Mouse (Mus musculus) left cerebral cortex, postnatal 10 days (tissue): ENCODE results near the gene Abcc4. TPM values are rescaled to one million over a fixed set of nuclear protein-coding genes. Genes with fewer than 3 reads are reported as not detected.

Experiments
- DNase-seq, 2 experiments: peaks; one replicate each; pipeline ENCODE4 v3.0.0; 2021 to 2022; ENCODE audit warnings: low spot score in 2 of 2, mixed read lengths in 1 of 2; ENCODE audit errors: extremely low spot score in 1 of 2
- intact Hi-C: fragments of 180-260 bp; cut with DNase I; formaldehyde crosslinking; loops from one replicate; pipeline ENCODE4 v1.15.1; 2025
- total RNA-seq, 2 experiments: library from RNA; stranded (reverse); gene quantifications; 2 replicates each; pipeline ENCODE4 v1.2.3; 2021

Abcc4 gene
- total RNA-seq, 2 experiments from 2014 or later, result 4.8 to 6.4 TPM

DNA sequence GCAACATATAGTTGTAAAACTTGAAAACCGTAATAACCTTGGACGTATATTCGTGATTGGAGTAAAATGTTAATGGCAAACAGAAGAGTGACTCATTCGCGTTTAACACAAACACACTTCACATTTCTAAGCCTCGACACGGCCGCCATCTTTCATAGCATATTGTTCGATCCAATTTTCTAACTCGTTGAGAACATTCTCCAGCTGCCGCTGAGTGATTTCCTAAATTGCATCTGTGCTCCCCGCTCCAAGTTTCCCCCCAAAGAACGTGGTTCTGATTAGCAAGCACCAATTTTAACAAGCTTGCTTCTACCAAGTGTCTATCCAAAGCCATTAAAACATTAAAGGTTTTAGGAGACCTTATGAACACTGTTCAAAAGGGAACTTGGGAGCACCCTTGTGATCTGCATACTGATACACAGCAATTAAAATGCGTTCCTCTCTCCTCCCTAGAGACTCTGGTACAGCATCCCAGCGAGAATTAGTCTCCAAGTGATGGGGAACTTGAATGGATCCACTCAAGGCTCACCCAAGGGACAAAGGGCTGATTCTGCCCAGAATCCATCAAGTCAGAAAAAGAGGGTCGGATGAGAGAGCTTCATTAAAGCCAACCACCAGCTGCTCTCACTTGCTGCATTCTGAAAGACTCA, 97.1 kb downstream of the Abcc4 start:
- DNase-seq, result peak; percentile 22 to 26

DNA sequence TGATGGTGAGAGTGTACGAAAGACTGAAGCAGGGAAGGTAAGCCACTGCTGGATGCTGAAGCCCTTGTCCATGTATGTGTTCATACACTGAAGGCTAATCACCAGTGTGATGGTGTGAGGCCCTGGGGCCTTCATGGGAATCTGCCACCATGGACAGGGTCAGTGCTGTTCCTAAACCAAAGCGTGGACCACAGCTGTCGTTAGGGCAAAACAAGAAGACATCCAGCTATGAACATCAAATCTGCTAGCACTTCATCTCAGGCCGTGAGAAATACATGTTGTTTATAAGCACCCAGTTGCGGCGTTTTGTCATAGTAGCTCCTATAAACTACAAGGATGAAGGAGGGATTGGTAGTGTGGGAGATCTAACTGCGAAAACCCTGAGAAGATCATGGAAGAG, 97.7 kb downstream of the Abcc4 start:
- DNase-seq, result peak in 1 of 2 experiments; percentile 8
- intact Hi-C loops, result no loop called here

More for the DNA sequence above, 97.1 kb downstream of the Abcc4 start:
- intact Hi-C loops, result no loop called here

DNA sequence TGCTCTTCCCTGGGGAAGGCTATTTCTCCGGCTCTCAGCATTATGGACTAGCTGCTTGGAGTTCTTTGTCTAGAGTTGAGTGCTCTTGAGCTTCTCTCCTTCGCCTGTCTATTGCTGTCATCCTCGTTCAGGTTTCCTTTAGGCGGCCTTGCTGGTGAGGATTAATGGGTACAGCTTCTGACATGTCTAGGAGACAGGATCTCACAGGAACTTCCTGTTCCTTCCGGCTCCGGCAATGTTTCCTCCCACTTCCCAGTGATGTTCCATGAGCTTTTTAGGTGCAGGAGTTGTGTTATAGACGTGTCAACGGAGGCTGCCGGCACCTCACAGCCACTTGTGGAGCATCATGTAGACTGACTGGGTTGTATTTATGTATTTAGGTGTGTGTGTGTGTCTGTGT, 99.5 kb downstream of the Abcc4 start:
- intact Hi-C loops, result no loop called here
- no peak for DNase-seq

DNA sequence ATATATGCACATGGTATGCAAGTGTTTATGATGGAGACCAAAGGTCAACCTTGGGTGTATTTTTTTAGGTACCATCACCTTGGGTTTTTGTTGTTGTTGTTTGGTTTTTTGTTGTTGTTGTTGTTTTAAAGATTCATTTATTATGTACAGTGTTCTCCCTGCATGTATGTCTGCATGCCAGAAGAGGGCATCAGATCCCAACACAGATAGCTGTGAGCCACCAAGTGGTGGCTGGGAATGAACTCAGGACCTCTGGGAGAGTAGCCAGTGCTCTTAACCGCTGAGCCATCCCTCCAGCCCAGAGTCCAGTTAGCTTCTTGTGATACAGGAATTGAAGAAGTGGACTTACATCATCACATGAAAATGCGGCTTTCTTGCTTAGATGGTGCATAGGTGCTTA, 101.1 kb downstream of the Abcc4 start:
- intact Hi-C loops, result no loop called here
- no peak for DNase-seq

DNA sequence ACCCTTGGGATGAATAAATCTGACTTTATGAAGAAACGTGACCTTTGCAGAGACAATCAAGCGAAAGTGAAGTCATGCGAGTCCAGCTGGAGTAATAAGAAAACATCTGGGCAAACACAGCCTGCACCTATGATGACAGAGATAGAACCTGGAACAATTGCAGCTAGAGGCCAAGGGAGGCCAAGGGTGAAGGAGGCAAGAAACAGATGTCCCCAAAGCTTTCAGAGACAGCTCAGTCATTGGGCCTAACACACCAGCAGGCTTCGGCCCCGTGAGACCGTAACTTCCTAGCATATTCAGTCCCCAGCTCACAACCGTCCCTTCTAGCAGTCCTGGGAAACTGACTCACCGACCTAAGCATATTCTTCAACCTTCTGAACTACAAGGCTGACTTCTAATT, 104.0 kb downstream of the Abcc4 start:
- DNase-seq, result no peak

DNA sequence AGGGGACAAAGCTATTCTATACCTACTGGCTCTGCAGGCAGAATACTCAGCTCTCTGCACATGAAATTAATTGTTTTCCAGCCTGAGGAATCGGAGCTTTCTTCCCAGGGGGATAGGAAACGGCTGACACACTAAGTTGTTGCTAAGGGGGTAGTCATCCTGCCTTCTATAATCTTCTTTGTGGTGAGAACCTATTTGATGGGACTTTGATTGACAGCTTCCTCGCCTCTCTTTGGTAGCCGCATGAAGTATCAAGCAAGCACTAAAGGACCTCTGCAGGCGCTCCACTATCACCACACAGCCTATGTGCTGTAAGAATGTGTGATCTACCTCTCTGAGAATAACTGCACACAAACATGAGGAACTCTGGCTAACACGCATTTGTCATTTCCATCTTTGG, 105.3 kb downstream of the Abcc4 start:
- intact Hi-C loops, result no loop called here
- no peak for DNase-seq

More for the DNA sequence above, 104.0 kb downstream of the Abcc4 start:
- intact Hi-C loops, result no loop called here

DNA sequence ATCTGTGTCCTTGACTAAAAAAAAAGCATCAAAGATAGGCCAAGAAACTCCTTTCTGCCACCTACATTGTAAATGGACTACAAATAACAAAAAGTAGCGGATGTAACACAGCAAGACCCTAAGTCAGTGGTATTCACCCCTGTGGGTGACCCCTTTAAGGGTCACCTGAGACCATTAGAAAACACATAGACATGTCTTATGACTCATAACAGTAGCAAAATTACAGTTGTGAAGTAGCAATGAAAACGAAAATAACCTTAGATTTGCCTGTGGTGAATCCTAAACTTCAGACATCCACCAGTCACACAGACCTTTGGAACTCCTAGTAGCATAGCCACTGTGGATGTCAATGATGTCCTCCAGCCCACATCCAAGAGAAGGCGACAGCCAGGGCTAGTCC, 107.3 kb downstream of the Abcc4 start:
- DNase-seq, result no peak
- intact Hi-C loops, result loop anchor here (10.0 kb wide), 2 partner anchors 394 to 424 kb away; no protein-coding TSS in a partner anchor

DNA sequence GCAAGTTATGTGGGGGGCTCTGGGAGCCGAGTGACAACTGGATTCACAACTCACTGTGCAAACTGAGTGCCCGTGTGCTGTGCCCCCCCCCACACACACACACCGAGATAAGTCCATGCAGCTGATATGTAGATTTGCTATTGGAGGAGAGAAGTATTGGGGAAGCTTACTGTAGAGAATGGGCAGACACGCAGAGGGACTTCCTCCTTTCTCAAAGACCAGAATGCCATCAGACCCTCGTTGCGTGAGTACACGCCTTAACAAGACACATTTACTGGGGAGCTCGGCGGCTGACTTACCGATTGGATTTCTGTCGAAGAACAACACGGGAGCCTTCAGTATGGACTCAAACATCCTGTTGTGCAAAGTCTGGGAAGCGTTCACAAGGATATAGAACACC, 111.6 kb downstream of the Abcc4 start:
- intact Hi-C loops, result loop anchor here (5.0 to 10.0 kb wide), 3 partner anchors 357 to 420 kb away; partner anchors contain the start of gene Sox21
- DNase-seq, result no peak

DNA sequence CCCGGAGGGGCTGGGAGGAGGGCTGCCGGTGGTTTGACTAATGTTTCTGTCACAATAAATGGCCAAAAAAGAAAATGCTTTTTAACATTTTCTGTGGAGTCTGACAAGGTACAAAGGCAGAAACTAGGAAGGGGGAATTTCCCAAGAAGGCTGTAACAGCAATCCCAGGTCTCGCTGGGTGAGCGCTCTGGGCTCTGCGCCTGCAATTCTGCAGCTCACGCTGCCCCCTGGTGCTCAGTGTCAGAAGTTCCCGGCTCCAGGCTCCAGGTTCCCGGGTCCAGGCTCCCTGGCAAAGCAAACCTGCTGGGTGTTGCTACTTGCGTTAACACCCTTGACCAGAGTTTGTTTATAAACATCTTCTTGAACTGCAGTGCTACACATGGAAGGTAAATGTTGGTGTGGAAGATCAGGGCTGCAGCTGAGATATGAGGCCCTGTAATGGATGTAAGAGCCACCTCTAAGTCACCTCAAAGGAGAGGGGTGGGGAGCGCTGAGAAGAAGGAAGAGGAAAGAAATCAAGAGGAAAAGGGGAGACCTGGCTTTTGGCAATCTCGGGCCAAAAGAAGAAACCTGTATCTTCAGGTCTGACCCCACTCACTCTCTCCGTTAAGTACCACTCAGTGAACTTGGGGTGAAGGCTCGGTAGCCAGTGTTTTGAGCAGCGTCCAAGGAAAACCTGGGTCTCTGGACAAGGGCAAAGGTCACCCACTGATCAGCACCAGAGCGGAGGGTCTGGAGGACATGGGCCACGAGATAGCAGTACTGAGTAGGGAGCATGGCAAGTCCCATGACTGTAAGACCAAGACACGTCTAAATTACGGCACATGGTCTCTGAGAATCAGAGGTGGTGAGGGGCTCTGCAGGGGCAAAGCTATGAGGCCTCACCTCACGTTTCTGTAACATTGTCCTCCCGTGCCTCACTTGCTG, 114.3 kb downstream of the Abcc4 start:
- peak; percentile 63 to 85 for DNase-seq
- intact Hi-C loops, result loop anchor here (5.0 to 10.0 kb wide), 3 partner anchors 354 to 417 kb away; partner anchors contain the start of gene Sox21

DNA sequence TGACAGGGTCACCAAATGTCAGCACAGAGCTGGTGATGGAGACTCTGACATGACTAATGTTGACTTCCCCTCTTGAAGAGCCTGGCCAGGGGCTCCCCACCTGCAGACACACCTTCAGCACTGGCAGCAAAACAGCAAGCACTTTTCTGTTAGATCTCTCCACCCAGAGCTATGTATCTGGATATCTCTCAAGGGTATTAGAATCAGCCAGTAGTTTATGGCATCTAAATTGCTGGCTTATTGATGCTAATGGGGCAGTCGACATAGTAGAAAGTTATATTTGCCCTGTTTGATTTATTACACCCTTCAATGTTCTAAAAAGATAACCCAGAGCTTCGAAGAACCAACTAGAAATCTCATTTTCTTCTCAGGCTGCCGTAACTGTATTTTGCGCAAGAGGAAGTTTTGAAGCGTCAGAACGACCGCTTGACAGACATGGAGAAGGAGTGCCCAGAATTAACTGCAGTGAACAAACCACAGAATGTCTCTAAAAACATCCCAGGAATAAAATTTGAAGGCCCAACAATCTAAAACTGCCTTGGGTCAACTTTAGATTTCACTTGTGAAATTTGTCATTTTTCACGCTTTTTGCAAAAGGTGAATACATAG, 123.6 kb downstream of the Abcc4 start:
- intact Hi-C loops, result no loop called here
- DNase-seq, result no peak

DNA sequence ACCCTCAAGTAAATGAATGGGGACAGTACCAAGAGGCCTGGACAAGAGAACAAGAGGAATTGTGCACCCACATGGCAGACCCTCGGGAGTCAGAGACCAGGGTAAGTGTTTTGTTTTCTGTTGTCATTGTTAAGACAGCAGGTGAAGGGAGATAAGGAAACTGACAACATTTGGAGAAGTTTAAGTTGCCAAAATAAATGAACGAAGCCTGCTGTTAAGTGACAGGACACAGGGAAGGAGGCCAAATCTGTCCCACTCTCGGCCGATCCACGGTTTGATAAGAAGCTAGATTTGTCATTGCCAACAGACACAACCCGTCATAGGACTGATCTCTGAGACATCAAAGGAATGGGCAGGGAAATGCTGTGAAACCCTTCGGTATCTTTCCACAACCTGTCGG, 124.3 kb downstream of the Abcc4 start:
- DNase-seq, result no peak
- intact Hi-C loops, result no loop called here

DNA sequence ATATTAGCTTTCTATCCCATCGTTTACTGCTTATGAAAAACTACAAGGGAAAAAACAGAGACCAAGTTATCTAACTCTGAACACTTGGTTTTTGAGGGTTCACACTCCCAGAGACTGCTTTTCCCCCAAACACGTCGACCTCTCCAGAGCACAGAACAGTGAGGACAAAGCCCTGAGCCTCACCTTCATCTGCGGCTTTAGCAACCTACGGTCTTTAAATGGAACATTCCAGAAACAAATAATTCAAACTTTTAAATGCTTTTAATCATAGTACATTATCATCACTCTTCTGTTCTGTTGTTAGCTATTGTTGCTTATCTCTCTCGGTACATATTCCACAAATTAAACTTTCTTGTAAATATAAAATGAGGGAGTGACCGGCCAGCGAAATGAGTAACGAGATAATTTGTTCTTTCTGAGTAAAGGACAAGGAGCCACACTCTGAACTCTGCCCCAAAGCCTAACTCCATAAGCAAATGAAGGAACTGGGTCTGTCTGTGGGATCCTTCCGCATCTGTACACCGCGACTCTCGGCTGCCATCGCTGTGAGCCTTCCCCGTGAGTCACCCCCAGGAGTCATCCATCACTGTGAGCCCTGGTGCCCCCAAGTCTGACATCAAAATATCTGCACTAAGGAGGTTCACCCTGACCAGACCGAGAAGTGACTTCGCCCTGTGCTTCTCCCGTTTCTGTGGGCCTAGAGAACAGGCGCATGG, 126.8 kb downstream of the Abcc4 start:
- DNase-seq, result no peak
- intact Hi-C loops, result no loop called here

DNA sequence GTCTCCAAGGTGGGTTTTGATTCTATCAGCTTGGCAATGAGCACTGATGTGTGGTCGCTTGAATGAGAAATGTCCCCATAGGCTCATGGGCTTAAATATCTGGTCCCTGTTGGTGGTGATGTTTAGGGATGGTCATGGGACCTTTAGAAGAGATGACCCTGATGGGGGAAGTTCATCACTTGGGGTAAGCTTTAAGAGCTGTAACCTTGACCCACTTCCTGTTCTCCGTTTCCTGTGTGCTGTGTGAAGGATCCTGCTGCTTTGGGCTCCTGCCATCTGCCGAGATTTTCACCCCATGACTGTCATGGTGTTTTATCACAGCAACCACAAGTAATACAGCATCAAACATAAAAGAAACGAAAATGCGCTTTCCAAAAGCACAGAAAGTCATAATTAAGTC, 128.1 kb downstream of the Abcc4 start:
- intact Hi-C loops, result no loop called here

DNA sequence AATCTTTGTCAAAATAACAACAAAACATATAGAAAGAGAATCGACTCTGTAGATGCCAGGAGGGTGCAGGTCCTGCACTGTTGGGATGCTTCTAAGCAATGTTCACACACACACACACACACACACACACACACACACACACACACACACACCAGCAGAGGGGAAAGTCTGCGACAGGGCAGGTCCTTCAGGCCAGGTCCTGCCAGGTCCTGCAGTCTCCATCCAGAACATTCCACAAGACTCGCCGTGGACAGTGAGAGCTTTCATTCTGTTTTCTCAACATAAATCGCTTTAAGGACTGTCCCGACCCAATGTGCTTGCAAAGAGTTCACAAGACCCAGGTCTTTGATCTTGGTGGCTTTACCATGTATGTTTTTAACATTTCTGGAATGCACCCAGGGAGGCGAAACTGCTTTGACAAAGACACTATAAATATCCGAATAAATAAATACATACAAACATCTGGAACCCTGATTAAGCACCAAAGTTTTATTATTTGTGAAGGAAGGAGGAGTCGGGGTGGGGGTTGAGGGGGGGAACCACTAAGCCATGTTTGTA, 133.3 kb downstream of the Abcc4 start:
- DNase-seq, result no peak
- intact Hi-C loops, result no loop called here

More for the DNA sequence above, 128.1 kb downstream of the Abcc4 start:
- DNase-seq, result no peak

DNA sequence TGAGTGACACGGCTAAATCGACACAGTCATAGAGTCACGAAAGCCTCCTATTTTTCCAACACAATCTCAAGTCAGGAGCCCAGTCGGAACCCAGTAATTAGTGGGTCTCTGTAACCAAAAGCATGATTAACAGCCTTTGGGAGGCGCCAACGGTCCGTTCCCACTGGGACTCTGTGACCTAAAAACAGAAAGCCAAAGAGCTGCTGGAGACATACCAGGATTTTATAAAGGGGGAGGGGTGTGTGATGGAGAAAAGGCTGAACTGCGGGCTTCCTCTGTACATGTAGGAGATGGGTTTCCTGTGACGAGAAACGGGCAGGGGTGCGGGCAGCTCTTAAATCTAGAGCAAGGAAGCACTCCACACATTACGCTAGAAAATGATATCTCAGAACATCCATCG, 136.4 kb downstream of the Abcc4 start:
- intact Hi-C loops, result no loop called here
- no peak for DNase-seq

DNA sequence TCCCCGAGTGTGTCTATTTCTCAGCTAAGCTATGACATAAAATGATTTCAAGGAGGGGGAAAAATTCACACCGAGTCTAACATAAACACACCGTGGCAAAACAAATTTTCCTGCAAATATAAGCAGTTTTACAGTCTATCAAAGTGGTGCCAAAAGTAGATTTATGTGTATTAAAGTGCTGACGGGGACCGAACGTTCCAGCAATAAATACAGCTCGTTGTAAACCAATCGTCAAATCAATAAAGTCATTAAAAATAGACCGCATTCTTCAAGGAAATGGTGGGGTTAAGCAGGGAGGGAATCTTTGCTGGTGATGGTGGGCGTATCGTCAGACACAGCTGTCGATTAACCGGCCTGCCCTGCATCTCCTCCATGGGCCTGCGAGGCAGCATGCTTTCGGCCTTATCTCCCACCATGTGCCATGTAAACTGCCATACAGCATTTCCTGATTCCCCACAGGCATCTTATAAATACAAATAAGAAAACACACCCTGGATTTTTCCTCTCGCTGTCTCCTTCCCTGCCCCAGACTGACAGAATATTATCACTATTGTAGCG, 137.8 kb downstream of the Abcc4 start:
- no peak for DNase-seq
- intact Hi-C loops, result no loop called here

DNA sequence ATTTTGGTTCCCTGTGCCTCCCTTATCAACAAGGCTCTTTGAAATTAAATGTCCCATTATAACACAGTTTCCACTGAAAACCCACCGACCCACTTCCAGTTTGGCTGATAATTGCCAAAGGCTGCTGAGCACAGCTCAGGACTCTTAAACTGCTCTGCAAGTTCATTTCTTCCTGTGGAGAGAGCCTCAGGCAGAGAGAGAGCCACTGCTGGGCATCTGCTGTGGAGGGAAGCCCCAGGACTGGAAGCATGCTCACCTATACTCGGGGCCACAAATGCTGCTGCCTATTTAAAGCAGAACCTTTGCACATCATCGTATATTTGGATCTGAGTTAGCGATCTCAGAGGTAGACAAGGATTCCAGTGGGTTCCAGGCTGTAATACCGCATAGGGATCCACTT, 139.2 kb downstream of the Abcc4 start:
- intact Hi-C loops, result no loop called here
- DNase-seq, result no peak

DNA sequence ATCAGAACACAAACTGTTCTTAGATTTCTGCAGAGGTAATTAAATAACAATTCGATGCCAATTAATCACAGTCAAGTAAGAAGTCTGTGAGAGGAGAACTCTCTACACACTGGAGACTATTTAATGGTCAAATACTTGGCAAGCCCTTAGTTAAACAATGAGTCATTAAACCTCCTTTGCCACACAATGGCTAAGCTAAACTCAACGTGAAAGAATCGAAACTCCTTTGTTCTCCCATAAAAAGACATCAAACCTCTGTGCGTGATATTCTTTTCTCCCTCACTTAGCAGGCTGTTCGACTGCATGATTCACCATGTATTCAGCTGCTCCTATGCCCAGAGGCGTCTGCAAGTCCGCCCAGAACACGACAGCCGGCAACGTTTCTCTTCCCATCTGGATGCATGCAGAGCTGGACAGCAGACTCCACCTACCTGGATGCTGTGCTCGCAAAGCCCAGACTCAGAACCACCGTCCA, 139.8 kb downstream of the Abcc4 start:
- peak; percentile 8 to 39 for DNase-seq
- intact Hi-C loops, result no loop called here
